Mouse (Mus musculus) heart, embryonic 14.5 days (tissue): ENCODE results near the gene Atrip. TPM values are rescaled to one million over a fixed set of nuclear protein-coding genes. Genes with fewer than 3 reads are reported as not detected.

Source experiments
- ATAC-seq: fragments of 200-750 bp; cut with Nextera tagmentation; 2 replicates; pipeline ENCODE4 v1.8.0; 2017; ENCODE audit warnings: low read depth, moderate TSS enrichment; ENCODE audit not compliant: insufficient number of reproducible peaks, insufficient read depth, low FRiP score
- H3K27ac ChIP-seq, 2 experiments: fragments of 200-500 bp in 1 of 2; fragments of 300-500 bp in 1 of 2; sonication (generic) in 1 of 2; replicated peaks in 1 of 2; 2 replicates each; pipeline ENCODE4 v1.5.1; 2012 to 2014; ENCODE audit warnings: low read depth in 2 of 2, low read length in 2 of 2, control low read depth in 1 of 2, mild to moderate bottlenecking in 1 of 2, mixed read lengths in 1 of 2; ENCODE audit not compliant: control insufficient read depth in 1 of 2, insufficient read depth in 1 of 2
- H3K27me3 ChIP-seq: fragments of 300-500 bp; sonication (generic); 2 replicates; pipeline ENCODE4 v1.6.1; 2014; ENCODE audit warnings: mild to moderate bottlenecking, low read length, control low read depth; ENCODE audit not compliant: control insufficient read depth, insufficient read depth
- H3K36me3 ChIP-seq: fragments of 300-500 bp; sonication (generic); 2 replicates; pipeline ENCODE4 v1.6.1; 2014; ENCODE audit warnings: mild to moderate bottlenecking, control low read depth, low read length, mixed read lengths; ENCODE audit not compliant: control insufficient read depth, insufficient read depth
- H3K4me1 ChIP-seq, 2 experiments: fragments of 200-500 bp in 1 of 2; fragments of 300-500 bp in 1 of 2; sonication (generic) in 1 of 2; 2 replicates each; pipeline ENCODE4 v1.6.1; 2012 to 2014; ENCODE audit warnings: low read length in 2 of 2, control low read depth in 1 of 2, mixed read lengths in 1 of 2; ENCODE audit not compliant: control insufficient read depth in 2 of 2, insufficient read depth in 2 of 2
- H3K4me2 ChIP-seq: fragments of 300-500 bp; sonication (generic); 2 replicates; pipeline ENCODE4 v1.6.1; 2014; ENCODE audit warnings: mild to moderate bottlenecking, low read length
- H3K4me3 ChIP-seq, 2 experiments: fragments of 200-500 bp in 1 of 2; fragments of 300-500 bp in 1 of 2; sonication (generic) in 1 of 2; 2 replicates each; pipeline ENCODE4 v1.5.1; 2012 to 2014; ENCODE audit warnings: low read length in 2 of 2, mild to moderate bottlenecking in 2 of 2, control low read depth in 1 of 2, low read depth in 1 of 2, moderate library complexity in 1 of 2; ENCODE audit not compliant: control insufficient read depth in 1 of 2, insufficient read depth in 1 of 2
- H3K9ac ChIP-seq: fragments of 300-500 bp; sonication (generic); 2 replicates; pipeline ENCODE4 v1.6.1; 2014; ENCODE audit warnings: mild to moderate bottlenecking, low read length
- H3K9me3 ChIP-seq: fragments of 300-500 bp; sonication (generic); 2 replicates; pipeline ENCODE4 v1.6.1; 2016; ENCODE audit warnings: low read length, control low read depth; ENCODE audit not compliant: control insufficient read depth
- WGBS: fragments of 180-500 bp; shearing (Covaris S2); extraction: QIAGEN DNeasy Blood & Tissue Kit; methylation state at CpG from one replicate; pipeline ENCODE4 v1.1.7; 2014; 5-methylcytosine and 5-hydroxymethylcytosine counted together
- polyA plus RNA-seq: library from polyadenylated mRNA; unstranded; fragments of >200 nt; fragmentation: Nextera tagmentation; extraction: Ambion mirVana; gene quantifications from 2 replicates; pipeline ENCODE4 v1.2.1, GENCODE M21; 2014

The Atrip gene
- polyA plus RNA-seq, 1 experiment from 2014 or later: 17.5 TPM

- H3K27me3 ChIP-seq: no peaks in the 10 kb centered on the region
- no peak overlapping the region for H3K4me3 ChIP-seq
- no peaks in the 10 kb centered on the region for H3K9me3 ChIP-seq
- ATAC-seq: no peak
- H3K4me1 ChIP-seq: peaks cover 11 to 14% of the 10 kb centered on the region in 2 experiments
- H3K4me2 ChIP-seq: no peak overlapping the region
- no peak overlapping the region for H3K9ac ChIP-seq
- 70% methylated on average over 9 of the region's 9 CpGs for WGBS
- H3K27ac ChIP-seq: no peak overlapping the region
- H3K36me3 ChIP-seq: no peaks in the 10 kb centered on the region
Observed at GRCm38 (mm10) chr9:109008081-109008480, 65.8 kb downstream of the Atrip start.

Other genes starting within 250 kb of the Atrip start
- gene Celsr3, start 247.8 kb downstream of the Atrip start, polyA plus RNA-seq: 0.01 and 0.12 TPM in 2 replicates
- gene Slc26a6, start 220.8 kb downstream of the Atrip start, polyA plus RNA-seq: 7.6 and 8.7 TPM in 2 replicates
- not detected in 2 replicates for gene Tmem89, start 159.5 kb downstream of the Atrip start, polyA plus RNA-seq
- gene Uqcrc1, start 137.5 kb downstream of the Atrip start, polyA plus RNA-seq: 952 and 972 TPM in 2 replicates
- gene Col7a1, start 120.5 kb downstream of the Atrip start, polyA plus RNA-seq: 0.47 and 0.72 TPM in 2 replicates
- gene Ucn2, start 88.1 kb downstream of the Atrip start, polyA plus RNA-seq: not detected in 2 replicates
- gene Pfkfb4, start 82.3 kb downstream of the Atrip start, polyA plus RNA-seq: 2.9 and 3.2 TPM in 2 replicates
- gene Shisa5, start 35.6 kb downstream of the Atrip start, polyA plus RNA-seq: 51.9 and 54.3 TPM in 2 replicates
- gene Trex1, start 14.4 kb downstream of the Atrip start, polyA plus RNA-seq: 8.1 TPM in 2 replicates
- 13.9 and 14.0 TPM in 2 replicates for gene Ccdc51, start 8.4 kb upstream of the Atrip start, polyA plus RNA-seq
- gene Tma7, start 8.5 kb upstream of the Atrip start, polyA plus RNA-seq: 611 and 670 TPM in 2 replicates
- gene Plxnb1, start 21.3 kb upstream of the Atrip start, polyA plus RNA-seq: 5.6 and 5.7 TPM in 2 replicates
- gene Fbxw21, start 87.9 kb upstream of the Atrip start, polyA plus RNA-seq: not detected in 2 replicates
- not detected in 2 replicates for gene Fbxw13, start 121.9 kb upstream of the Atrip start, polyA plus RNA-seq
- gene Fbxw20, start 160.6 kb upstream of the Atrip start, polyA plus RNA-seq: not detected in 2 replicates
- gene Fbxw14, start 213.6 kb upstream of the Atrip start, polyA plus RNA-seq: not detected in 2 replicates